Mouse (Mus musculus) G1E (cell line): ENCODE measurements around the gene Gimap1. TPM values are rescaled to one million over a fixed set of nuclear protein-coding genes. Genes with fewer than 3 reads are reported as not detected.

Experiments
- ATAC-seq: 2 replicates; pipeline ENCODE4 v1.8.0; 2016; ENCODE audit warnings: mild to moderate bottlenecking; ENCODE audit not compliant: insufficient number of reproducible peaks, poor library complexity, low FRiP score, severe bottlenecking; ENCODE audit errors: extremely low read depth
- DNase-seq: peaks from one replicate; pipeline ENCODE4 v3.0.0; 2012; ENCODE audit warnings: low spot score
- H3K27me3 ChIP-seq: 2 replicates; pipeline ENCODE4 v1.6.1; 2012; ENCODE audit warnings: mild to moderate bottlenecking, low read length, inconsistent platforms; ENCODE audit not compliant: insufficient read depth
- H3K36me3 ChIP-seq: replicated peaks from 2 replicates; pipeline ENCODE3; 2012; ENCODE audit warnings: mild to moderate bottlenecking, inconsistent platforms
- H3K4me1 ChIP-seq: 2 replicates; pipeline ENCODE4 v1.6.1; 2012; ENCODE audit warnings: low read depth, low read length, inconsistent platforms, mixed read lengths; ENCODE audit not compliant: insufficient read depth
- H3K4me3 ChIP-seq: 2 replicates; pipeline ENCODE4 v1.5.1; 2012; ENCODE audit warnings: low read depth, mild to moderate bottlenecking, inconsistent platforms, low read length, moderate library complexity, mixed read lengths
- H3K9me3 ChIP-seq: replicated peaks from 2 replicates; pipeline ENCODE4 v1.6.1; 2012; ENCODE audit warnings: inconsistent platforms
- CTCF ChIP-seq: IDR thresholded peaks from 2 replicates; pipeline ENCODE4 v1.5.1; 2012; ENCODE audit warnings: low read depth, low read length, inconsistent platforms, mixed read lengths
- GATA1 ChIP-seq: IDR thresholded peaks from 2 replicates; pipeline ENCODE4 v1.6.1; 2012; ENCODE audit warnings: borderline replicate concordance, low read length, inconsistent platforms, mixed read lengths
- GATA2 ChIP-seq: IDR thresholded peaks from 2 replicates; pipeline ENCODE4 v1.6.1; 2012; ENCODE audit warnings: low read depth, low read length, inconsistent platforms, borderline replicate concordance
- POLR2AphosphoS5 ChIP-seq: IDR thresholded peaks from 2 replicates; pipeline ENCODE4 v1.6.1; 2012; ENCODE audit warnings: low read depth, low read length, inconsistent platforms; ENCODE audit not compliant: insufficient replicate concordance
- TAL1 ChIP-seq: conservative IDR thresholded peaks from 2 replicates; pipeline ENCODE4 v1.6.1; 2012; ENCODE audit warnings: low read depth, low read length, inconsistent platforms, mixed read lengths
- polyA plus RNA-seq: library from polyadenylated mRNA; stranded (reverse); fragments of >175 nt; gene quantifications from 2 replicates; pipeline ENCODE4 v1.2.3, GENCODE M21; 2012
- total RNA-seq, 2 experiments: library from RNA; stranded (forward) in 1 of 2; stranded (reverse) in 1 of 2; fragments of 200-1000 nt in 1 of 2; fragments of >200 nt in 1 of 2; fragmentation: Nextera tagmentation in 1 of 2; gene quantifications; 2 replicates each; pipeline ENCODE4 v1.2.3; 2014 to 2017

The Gimap1 gene
- total and polyA plus RNA-seq, 3 experiments = not detected

DNA sequence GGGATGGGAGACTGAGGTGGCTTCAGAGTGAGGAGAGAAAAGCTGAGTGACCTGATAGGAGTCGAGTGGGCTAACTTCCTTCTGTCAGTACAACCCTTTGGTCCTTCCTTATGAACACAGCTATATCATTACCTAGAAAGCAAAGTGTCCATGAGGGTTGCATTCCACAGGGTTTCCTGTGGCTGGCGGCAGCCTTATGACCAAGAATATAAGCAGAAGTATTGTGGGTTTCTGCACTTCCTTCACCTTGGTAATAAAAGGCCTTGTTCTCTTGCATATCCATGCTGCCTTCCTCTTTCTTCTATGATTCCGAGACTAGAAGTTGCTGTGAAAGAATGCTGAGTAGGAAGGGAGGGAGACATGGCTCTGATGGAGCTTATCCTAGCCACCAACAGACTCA is 40.0 kb upstream of the Gimap1 start:
- no peaks in the 10 kb centered on the region for H3K9me3 ChIP-seq
- no peaks in the 10 kb centered on the region for H3K4me1 ChIP-seq
- TF ChIP-seq POLR2AphosphoS5 = no peak
- no peak for TF ChIP-seq TAL1
- no peak for TF ChIP-seq GATA2
- TF ChIP-seq GATA1 = no peak
- TF ChIP-seq CTCF = no peak
- no peak overlapping the region for H3K4me3 ChIP-seq
- no peaks in the 10 kb centered on the region for H3K36me3 ChIP-seq
- no peak for ATAC-seq
- peaks cover 13% of the 10 kb centered on the region for H3K27me3 ChIP-seq
- no peak for DNase-seq

DNA sequence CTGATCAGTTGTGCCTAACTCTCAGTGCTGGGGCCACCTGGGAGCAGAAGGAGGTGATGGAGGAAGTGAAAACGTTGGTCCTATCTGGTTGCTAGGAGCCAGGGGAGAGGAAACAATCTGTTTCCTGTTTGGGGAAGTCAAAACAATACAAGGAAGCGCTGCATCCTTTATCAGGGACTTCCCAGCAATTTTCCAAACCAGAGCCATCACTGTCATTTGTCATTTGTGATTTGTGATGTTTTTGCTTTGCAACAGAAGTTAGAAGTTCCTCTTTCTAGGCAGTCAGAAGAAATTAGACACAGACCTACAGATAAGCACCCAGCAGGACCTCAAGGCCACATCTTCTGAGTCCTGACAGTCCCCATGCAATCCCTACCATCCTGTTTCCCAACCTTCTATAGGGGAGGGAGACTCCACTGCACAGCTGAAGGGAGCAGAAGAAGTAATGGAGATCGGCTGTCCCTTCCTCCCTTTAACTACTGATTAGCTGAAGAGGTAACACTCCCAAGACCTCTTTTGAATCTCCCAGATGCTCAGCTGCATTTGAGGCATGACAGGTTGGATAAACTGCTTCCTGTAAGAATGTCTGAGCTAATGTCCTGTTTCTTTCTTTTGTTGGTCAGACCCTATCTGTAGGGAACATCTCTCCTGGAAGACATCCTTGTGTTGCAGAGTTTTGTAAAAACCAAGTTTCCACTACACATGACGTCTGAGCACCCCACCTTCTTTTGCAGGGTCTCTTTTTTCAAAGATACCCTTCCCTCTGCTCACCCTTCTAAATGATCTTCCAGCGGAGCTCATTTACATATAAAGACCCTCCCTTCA is 38.4 kb upstream of the Gimap1 start:
- DNase-seq (no peak), ATAC-seq (no peak)
- Histone ChIP-seq H3K9me3 (no peaks in the 10 kb centered on the region), H3K4me3 (no peak overlapping the region), H3K36me3 (no peaks in the 10 kb centered on the region), H3K4me1 (no peaks in the 10 kb centered on the region), H3K27me3 (peaks cover 10% of the 10 kb centered on the region; the same call in 1 of the 2 replicates)
- TF ChIP-seq CTCF (no peak), GATA1 (no peak), TAL1 (no peak), GATA2 (no peak), POLR2AphosphoS5 (no peak)

DNA sequence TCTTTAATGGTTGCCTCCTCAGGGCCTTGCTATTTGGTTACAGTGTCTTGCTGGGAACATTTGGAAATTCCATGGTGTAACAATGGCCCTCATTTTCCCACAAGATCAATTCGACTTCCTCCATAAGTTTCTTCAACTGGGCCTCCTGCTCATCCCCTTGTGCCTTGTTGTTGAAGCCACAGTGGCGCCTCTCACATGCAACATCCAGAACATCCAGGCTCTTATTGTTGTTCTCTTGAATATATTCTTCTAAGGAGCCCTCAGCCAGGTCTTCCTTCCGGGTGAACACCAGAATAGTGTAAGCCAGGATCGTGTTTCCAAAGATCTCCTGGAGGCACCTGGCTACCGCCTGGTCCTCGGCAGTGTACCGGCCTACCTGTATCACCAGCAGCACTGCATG is 36.7 kb upstream of the Gimap1 start:
- TF ChIP-seq GATA2 = no peak
- no peak for TF ChIP-seq TAL1
- TF ChIP-seq GATA1 = no peak
- TF ChIP-seq CTCF = no peak
- TF ChIP-seq POLR2AphosphoS5 = no peak
- ATAC-seq = no peak
- H3K4me3 ChIP-seq = no peak overlapping the region
- H3K27me3 ChIP-seq = peaks cover 15% of the 10 kb centered on the region; the same call in 1 of the 2 replicates
- DNase-seq = no peak
- no peaks in the 10 kb centered on the region for H3K36me3 ChIP-seq
- H3K9me3 ChIP-seq = no peaks in the 10 kb centered on the region
- H3K4me1 ChIP-seq = no peaks in the 10 kb centered on the region

DNA sequence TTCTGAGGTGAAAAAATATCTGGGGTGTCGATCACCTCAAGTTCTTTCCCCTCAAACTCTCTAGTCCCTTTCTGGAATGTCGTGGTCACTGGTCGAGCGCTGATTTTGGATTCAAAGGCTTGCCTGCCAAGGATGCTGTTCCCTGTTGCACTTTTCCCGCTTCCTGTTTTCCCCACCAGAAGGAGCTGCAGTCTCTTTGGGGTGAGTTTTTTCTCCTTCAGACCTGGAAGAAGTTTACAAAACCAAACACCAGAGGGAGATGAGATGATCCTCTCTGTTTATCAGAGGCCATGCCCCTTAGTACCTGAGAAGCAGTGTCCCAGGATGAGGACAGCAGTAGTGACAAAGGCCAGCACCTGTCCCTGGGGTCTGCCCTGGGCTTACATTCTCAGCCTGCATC is 36.3 kb upstream of the Gimap1 start:
- no peak for TF ChIP-seq POLR2AphosphoS5
- no peak for TF ChIP-seq CTCF
- TF ChIP-seq GATA1 = no peak
- no peak for TF ChIP-seq TAL1
- TF ChIP-seq GATA2 = no peak
- Histone ChIP-seq H3K27me3 (peaks cover 15% of the 10 kb centered on the region; the same call in 1 of the 2 replicates), H3K36me3 (no peaks in the 10 kb centered on the region), H3K9me3 (no peaks in the 10 kb centered on the region), H3K4me1 (no peaks in the 10 kb centered on the region), H3K4me3 (no peak overlapping the region)
- ATAC-seq = no peak
- DNase-seq = no peak

DNA sequence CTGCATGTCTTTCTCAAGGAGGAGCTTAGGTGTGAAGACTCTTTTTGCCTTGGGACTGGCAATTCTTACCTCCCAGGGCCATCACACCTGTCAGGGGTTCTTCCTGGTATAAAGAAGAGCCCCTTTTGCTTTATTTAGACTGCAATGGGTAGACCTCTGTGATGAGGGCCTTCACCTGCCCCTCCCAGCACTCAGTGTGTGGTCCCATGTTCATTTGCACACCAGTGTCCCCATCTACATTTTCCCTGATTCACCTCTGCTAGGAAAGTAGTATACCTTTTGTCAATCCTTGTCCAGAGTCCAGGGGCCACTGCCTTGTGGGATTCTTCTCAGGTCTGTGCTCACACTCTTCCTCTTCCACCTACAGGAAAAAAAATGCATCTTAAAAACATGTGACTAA is 34.7 kb upstream of the Gimap1 start:
- TF ChIP-seq CTCF (no peak), TAL1 (no peak), POLR2AphosphoS5 (no peak), GATA1 (no peak), GATA2 (no peak)
- ATAC-seq (no peak), DNase-seq (no peak)
- no peaks in the 10 kb centered on the region for H3K9me3 ChIP-seq
- no peaks in the 10 kb centered on the region for H3K36me3 ChIP-seq
- no peak overlapping the region for H3K4me3 ChIP-seq
- peaks cover 11% of the 10 kb centered on the region; the same call in 1 of the 2 replicates for H3K27me3 ChIP-seq
- no peaks in the 10 kb centered on the region for H3K4me1 ChIP-seq

DNA sequence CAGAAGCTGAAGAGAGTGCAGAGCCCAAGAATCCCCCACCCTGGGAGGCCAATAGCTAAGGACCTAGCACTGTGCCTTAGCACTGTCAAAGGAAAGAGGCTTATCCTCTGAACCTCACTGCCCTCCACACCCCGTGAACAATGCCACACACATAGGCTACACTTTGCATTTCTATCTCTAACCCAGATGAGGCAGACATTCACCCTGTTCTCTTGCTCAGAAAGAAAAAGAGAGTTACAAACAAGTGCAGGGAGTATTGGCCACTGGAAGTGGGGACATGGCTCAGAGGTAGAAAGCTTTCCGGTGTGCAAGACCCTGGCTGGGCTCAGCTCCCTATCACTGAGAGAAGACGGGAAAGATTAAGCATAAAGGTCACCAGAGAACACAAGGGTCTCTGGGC is 32.7 kb upstream of the Gimap1 start:
- Histone ChIP-seq H3K4me3 (no peak overlapping the region), H3K4me1 (no peaks in the 10 kb centered on the region), H3K27me3 (peaks cover 8% of the 10 kb centered on the region; the same call in 1 of the 2 replicates)

More for the DNA sequence above, 32.7 kb upstream of the Gimap1 start:
- ATAC-seq = no peak
- H3K9me3 ChIP-seq = no peaks in the 10 kb centered on the region
- no peak for TF ChIP-seq POLR2AphosphoS5
- no peak for TF ChIP-seq CTCF
- TF ChIP-seq GATA2 = no peak
- TF ChIP-seq GATA1 = no peak
- TF ChIP-seq TAL1 = no peak
- no peak for DNase-seq
- H3K36me3 ChIP-seq = no peaks in the 10 kb centered on the region
